Mouse (Mus musculus) small intestine, adult 2 months (tissue): ENCODE results near the gene Dlgap1. TPM values are rescaled to one million over a fixed set of nuclear protein-coding genes. Genes with fewer than 3 reads are reported as not detected.

Source experiments
- H3K27ac ChIP-seq: fragments of 200-500 bp; 2 replicates; pipeline ENCODE4 v1.5.1; 2012; ENCODE audit warnings: low read depth, low read length, control low read depth, inconsistent platforms; ENCODE audit not compliant: insufficient read depth
- H3K27me3 ChIP-seq: fragments of 200-500 bp; 2 replicates; pipeline ENCODE4 v1.6.1; 2012; ENCODE audit warnings: mild to moderate bottlenecking, moderate library complexity, low read length, inconsistent platforms; ENCODE audit not compliant: control insufficient read depth, insufficient read depth
- H3K36me3 ChIP-seq: fragments of 200-500 bp; 2 replicates; pipeline ENCODE4 v1.6.1; 2012; ENCODE audit warnings: mild to moderate bottlenecking, low read length, control low read depth, inconsistent platforms; ENCODE audit not compliant: control insufficient read depth, insufficient read depth
- H3K4me1 ChIP-seq: fragments of 200-500 bp; 2 replicates; pipeline ENCODE4 v1.6.1; 2012; ENCODE audit warnings: low read length, inconsistent platforms, mixed read lengths; ENCODE audit not compliant: control insufficient read depth, insufficient read depth, insufficient read length
- H3K4me3 ChIP-seq: fragments of 200-500 bp; 2 replicates; pipeline ENCODE4 v1.5.1; 2012; ENCODE audit warnings: low read depth, mild to moderate bottlenecking, control low read depth, inconsistent platforms, low read length, moderate library complexity
- CTCF ChIP-seq: fragments of 200-500 bp; IDR thresholded peaks from 2 replicates; pipeline ENCODE4 v1.5.1; 2012; ENCODE audit warnings: low read depth, mild to moderate bottlenecking, control low read depth, inconsistent platforms, low read length, moderate library complexity, mixed read lengths; ENCODE audit not compliant: insufficient replicate concordance, insufficient read length; ENCODE audit errors: extremely low read depth
- POLR2A ChIP-seq: fragments of 200-500 bp; IDR thresholded peaks from 2 replicates; pipeline ENCODE4 v1.6.1; 2012; ENCODE audit warnings: low read depth, mild to moderate bottlenecking, control low read depth, inconsistent platforms, low read length, moderate library complexity
- WGBS: fragments of 180-500 bp; shearing (Covaris S2); methylation state at CpG from one replicate; pipeline ENCODE4 v1.1.7; 2018; 5-methylcytosine and 5-hydroxymethylcytosine counted together
- polyA plus RNA-seq: library from polyadenylated mRNA; depleted of rRNA; stranded (reverse); fragments of >200 nt; gene quantifications from 2 replicates; pipeline ENCODE4 v1.2.3, GENCODE M21; 2012

The Dlgap1 gene
- polyA plus RNA-seq, 1 experiment = 0.61 TPM

- Histone ChIP-seq H3K27me3 (no peaks in the 10 kb centered on the region), H3K4me3 (peak overlapping the region; percentile 70), H3K27ac (peak overlapping the region; percentile 87), H3K4me1 (peaks cover 4% of the 10 kb centered on the region; the same call in 1 of the 2 replicates), H3K36me3 (no peaks in the 10 kb centered on the region)
- TF ChIP-seq POLR2A (no peak), CTCF (no peak)
- whole genome bisulfite sequencing = under 1% methylated on average over 51 of the region's 51 CpGs
Measured at GRCm38 (mm10) chr17:70852686-70853386, 884.0 kb downstream of the Dlgap1 start.

- H3K27me3 ChIP-seq = no peaks in the 10 kb centered on the region
- 2% methylated on average over 29 of the region's 29 CpGs for WGBS
- H3K36me3 ChIP-seq = no peaks in the 10 kb centered on the region
- peak within 1 kb of the TSS; percentile 87 for H3K27ac ChIP-seq
- H3K4me3 ChIP-seq = peak within 1 kb of the TSS; percentile 70
- no peak for TF ChIP-seq POLR2A
- no peak for TF ChIP-seq CTCF
- H3K4me1 ChIP-seq = peaks cover 4% of the 10 kb centered on the region; the same call in 1 of the 2 replicates
Measured at GRCm38 (mm10) chr17:70853436-70853905, 884.6 kb downstream of the Dlgap1 start, which contains the start of gene Tgif1. Tgif1 (minus strand) TSS chr17:70853546.

DNA sequence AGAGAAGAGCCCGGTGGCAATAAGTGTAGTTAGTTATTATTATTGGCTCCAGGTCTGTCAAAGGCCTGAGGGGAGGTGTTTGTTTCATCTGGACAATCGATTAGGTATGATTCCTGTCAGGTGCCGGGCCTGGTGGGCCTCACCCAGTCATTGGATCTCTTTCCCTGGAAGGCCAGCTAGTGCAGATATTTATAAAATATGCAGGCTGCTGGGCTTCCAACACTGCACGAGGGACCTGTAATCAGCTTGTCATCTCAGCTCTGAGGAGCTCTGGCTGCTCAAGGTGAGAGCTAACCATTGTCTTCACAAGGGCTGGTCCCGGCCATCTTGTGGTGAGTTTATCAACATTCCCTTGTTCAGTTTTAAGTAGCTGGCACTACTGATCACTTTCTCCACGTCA lies 885.1 kb downstream of the Dlgap1 start:
- H3K4me1 ChIP-seq = peaks cover 4% of the 10 kb centered on the region; the same call in 1 of the 2 replicates
- no peak; the same call in 1 of the 2 replicates for TF ChIP-seq CTCF
- no peak for TF ChIP-seq POLR2A
- peak overlapping the region; percentile 9; the same call in 1 of the 2 replicates for H3K4me3 ChIP-seq
- peak overlapping the region; percentile 87 for H3K27ac ChIP-seq
- WGBS = 13% methylated on average over 6 of the region's 6 CpGs
- H3K27me3 ChIP-seq = no peaks in the 10 kb centered on the region
- H3K36me3 ChIP-seq = no peaks in the 10 kb centered on the region

DNA sequence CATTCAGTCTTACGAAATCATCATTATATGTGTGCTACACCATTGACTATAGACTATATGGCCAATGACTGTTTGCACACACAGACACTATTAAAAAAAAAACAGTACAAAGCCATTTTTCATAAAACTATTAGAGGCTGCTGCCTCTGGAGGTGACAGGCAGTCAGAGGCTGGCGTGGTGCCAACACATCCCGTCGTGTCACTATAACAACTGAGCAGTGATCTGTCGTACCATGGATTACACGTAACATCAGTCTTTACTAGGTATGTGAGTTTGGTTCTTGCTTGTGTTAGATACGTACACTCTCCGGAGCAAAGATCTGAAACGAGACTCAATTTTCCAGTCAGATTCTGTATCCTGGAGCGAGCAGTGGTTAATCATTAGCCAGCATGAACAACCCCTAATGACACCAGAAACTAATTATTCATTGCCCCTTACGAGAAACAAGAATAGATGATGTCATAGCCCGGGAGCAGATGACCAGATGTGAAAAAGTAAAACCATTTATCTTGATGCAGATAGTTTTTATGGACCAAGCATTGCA lies 888.1 kb downstream of the Dlgap1 start:
- H3K27me3 ChIP-seq = no peaks in the 10 kb centered on the region
- H3K4me1 ChIP-seq = peaks cover 4% of the 10 kb centered on the region; the same call in 1 of the 2 replicates
- no peaks in the 10 kb centered on the region for H3K36me3 ChIP-seq
- H3K4me3 ChIP-seq = peak overlapping the region; percentile 32
- peak overlapping the region; percentile 55 for H3K27ac ChIP-seq
- TF ChIP-seq POLR2A (no peak), CTCF (no peak)
- WGBS = 21% methylated on average over 12 of the region's 12 CpGs

DNA sequence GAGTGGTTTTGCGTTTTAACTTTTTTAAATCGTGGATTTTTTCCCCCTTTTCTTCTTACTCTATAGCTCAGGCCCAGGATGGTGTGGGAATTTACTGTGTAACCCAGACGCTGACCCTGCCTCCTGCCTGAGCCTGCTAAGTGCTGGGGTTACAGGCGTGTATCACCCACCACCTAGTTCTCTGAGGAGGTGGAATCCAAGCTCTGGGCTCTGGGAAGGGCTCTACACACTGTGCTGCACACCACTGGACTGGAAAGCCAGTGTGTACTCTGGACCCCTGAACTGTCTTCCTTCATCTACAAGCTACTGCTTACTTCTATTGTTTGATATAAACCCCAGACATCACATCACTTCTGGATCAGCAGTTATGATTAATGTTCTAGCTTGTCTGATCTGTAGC lies 889.9 kb downstream of the Dlgap1 start:
- Histone ChIP-seq H3K36me3 (no peaks in the 10 kb centered on the region), H3K27ac (no peak overlapping the region), H3K4me3 (no peak overlapping the region), H3K4me1 (peaks cover 4% of the 10 kb centered on the region; the same call in 1 of the 2 replicates), H3K27me3 (no peaks in the 10 kb centered on the region)
- 93% methylated on average over 4 of the region's 4 CpGs for WGBS
- no peak for TF ChIP-seq CTCF
- no peak for TF ChIP-seq POLR2A

GRCm38 (mm10) chr17:70864117-70864516 lies 895.2 kb downstream of the Dlgap1 start:
- no peak overlapping the region for H3K4me3 ChIP-seq

GRCm38 (mm10) chr17:70864645-70865044 lies 895.8 kb downstream of the Dlgap1 start:
- no peaks in the 10 kb centered on the region for H3K27me3 ChIP-seq
- H3K4me3 ChIP-seq = no peak overlapping the region
- H3K4me1 ChIP-seq = peaks cover 9% of the 10 kb centered on the region; the same call in 1 of the 2 replicates
- H3K27ac ChIP-seq = 0 out of 2 replicates have a peak overlapping the region, but pooled peaks have one; percentile 47
- WGBS = 71% methylated on average over 3 of the region's 3 CpGs
- TF ChIP-seq POLR2A (no peak), CTCF (no peak)
- H3K36me3 ChIP-seq = no peaks in the 10 kb centered on the region

More at GRCm38 (mm10) chr17:70864117-70864516, 895.2 kb downstream of the Dlgap1 start:
- H3K4me1 ChIP-seq = peaks cover 9% of the 10 kb centered on the region; the same call in 1 of the 2 replicates
- 95% methylated on average over 8 of the region's 8 CpGs for WGBS
- H3K27me3 ChIP-seq = no peaks in the 10 kb centered on the region
- H3K27ac ChIP-seq = no peak overlapping the region
- no peaks in the 10 kb centered on the region for H3K36me3 ChIP-seq
- no peak for TF ChIP-seq CTCF
- TF ChIP-seq POLR2A = no peak
